Mouse (Mus musculus) stomach, postnatal 0 days (tissue): ENCODE results near the gene Ltk. TPM values are rescaled to one million over a fixed set of nuclear protein-coding genes. Genes with fewer than 3 reads are reported as not detected.

Experiments used
- ATAC-seq: fragments of 200-750 bp; cut with Nextera tagmentation; 2 replicates; pipeline ENCODE4 v1.8.0; 2017; ENCODE audit not compliant: low FRiP score, low TSS enrichment
- DNase-seq: peaks from one replicate; pipeline ENCODE4 v3.0.0-alpha.2; 2016; ENCODE audit warnings: low spot score
- H3K27ac ChIP-seq: fragments of 300-500 bp; sonication (generic); replicated peaks from 2 replicates; pipeline ENCODE4 v1.5.1; 2014; ENCODE audit warnings: mild to moderate bottlenecking, control low read depth
- H3K27me3 ChIP-seq: fragments of 300-500 bp; sonication (generic); 2 replicates; pipeline ENCODE4 v1.6.1; 2014; ENCODE audit warnings: low read length; ENCODE audit not compliant: control insufficient read depth, insufficient read depth
- H3K36me3 ChIP-seq: fragments of 300-500 bp; sonication (generic); 2 replicates; pipeline ENCODE4 v1.6.1; 2014; ENCODE audit warnings: low read length, mixed read lengths; ENCODE audit not compliant: control insufficient read depth, insufficient read depth
- H3K4me1 ChIP-seq: fragments of 300-500 bp; sonication (generic); replicated peaks from 2 replicates; pipeline ENCODE4 v1.6.1; 2014; ENCODE audit warnings: antibody characterized with exemption; ENCODE audit not compliant: control insufficient read depth, insufficient read depth
- H3K4me2 ChIP-seq: fragments of 300-500 bp; sonication (generic); replicated peaks from 2 replicates; pipeline ENCODE4 v1.6.1; 2014; ENCODE audit warnings: low read depth, mild to moderate bottlenecking, control low read depth, moderate library complexity
- H3K4me3 ChIP-seq: fragments of 300-500 bp; sonication (generic); 2 replicates; pipeline ENCODE4 v1.5.1; 2014; ENCODE audit warnings: low read depth, low read length, control low read depth
- H3K9ac ChIP-seq: fragments of 300-500 bp; sonication (generic); 2 replicates; pipeline ENCODE4 v1.6.1; 2014; ENCODE audit warnings: mild to moderate bottlenecking, low read length, control low read depth, mixed read lengths
- H3K9me3 ChIP-seq: fragments of 300-500 bp; sonication (generic); 2 replicates; pipeline ENCODE4 v1.6.1; 2016; ENCODE audit warnings: low read length; ENCODE audit not compliant: control insufficient read depth
- CTCF ChIP-seq: IDR thresholded peaks from 2 replicates; pipeline ENCODE4 v1.5.1; 2016; ENCODE audit warnings: antibody characterized with exemption, low read depth, mild to moderate bottlenecking, moderate library complexity
- EP300 ChIP-seq: optimal IDR thresholded peaks from 2 replicates; pipeline ENCODE3; 2016; ENCODE audit warnings: antibody characterized with exemption
- whole genome bisulfite sequencing: fragments of 180-500 bp; shearing (Covaris S2); extraction: QIAGEN DNeasy Blood & Tissue Kit; methylation state at CpG from one replicate; pipeline ENCODE4 v1.1.7; 2014; 5-methylcytosine and 5-hydroxymethylcytosine counted together
- polyA plus RNA-seq: library from polyadenylated mRNA; unstranded; fragments of >200 nt; fragmentation: Nextera tagmentation; extraction: Ambion mirVana; gene quantifications from 2 replicates; pipeline ENCODE4 v1.2.1, GENCODE M21; 2015

The Ltk gene
- polyA plus RNA-seq, result 2.2 and 2.3 TPM in 2 replicates

GRCm38 (mm10) chr2:119760251-119760650, at the start of gene Ltk:
Gene Ltk, minus strand, starts transcription at chr2:119760431.
- H3K27me3 ChIP-seq, result peaks cover 9% of the 10 kb centered on the region; the same call in 1 of the 2 replicates
- TF ChIP-seq CTCF (no peak), EP300 (no peak)

GRCm38 (mm10) chr2:119808881-119809280, 48.6 kb upstream of the Ltk start:
- no peak overlapping the region for H3K4me2 ChIP-seq
- H3K9ac ChIP-seq, result no peak overlapping the region
- H3K9me3 ChIP-seq, result no peaks in the 10 kb centered on the region
- no peak for DNase-seq
- no peak overlapping the region for H3K4me3 ChIP-seq
- no peaks in the 10 kb centered on the region for H3K27me3 ChIP-seq
- 62% methylated on average over 4 of the region's 4 CpGs for WGBS
- peaks cover 8% of the 10 kb centered on the region for H3K36me3 ChIP-seq
- ATAC-seq, result no peak
- H3K27ac ChIP-seq, result no peak overlapping the region
- TF ChIP-seq CTCF, result no peak
- TF ChIP-seq EP300, result no peak
- H3K4me1 ChIP-seq, result peaks cover 4% of the 10 kb centered on the region; the same call in 1 of the 2 replicates

More at GRCm38 (mm10) chr2:119760251-119760650, at the start of gene Ltk:
- no peak within 1 kb of the TSS for H3K27ac ChIP-seq
- WGBS, result 14% methylated on average over 9 of the region's 9 CpGs
- H3K4me3 ChIP-seq, result no peak within 1 kb of the TSS
- no peaks in the 10 kb centered on the region for H3K4me1 ChIP-seq
- H3K9me3 ChIP-seq, result no peaks in the 10 kb centered on the region
- no peak for DNase-seq
- no peaks in the 10 kb centered on the region for H3K36me3 ChIP-seq
- no peak within 1 kb of the TSS; the same call in 1 of the 2 replicates for H3K4me2 ChIP-seq
- no peak within 1 kb of the TSS for H3K9ac ChIP-seq
- peak; percentile 63 for ATAC-seq

GRCm38 (mm10) chr2:119808438-119808837, 48.2 kb upstream of the Ltk start:
- ATAC-seq (no peak), DNase-seq (no peak)
- Histone ChIP-seq H3K36me3 (peaks cover 8% of the 10 kb centered on the region), H3K9me3 (no peaks in the 10 kb centered on the region), H3K27me3 (no peaks in the 10 kb centered on the region), H3K9ac (no peak overlapping the region), H3K27ac (no peak overlapping the region), H3K4me1 (peaks cover 2% of the 10 kb centered on the region; the same call in 1 of the 2 replicates), H3K4me3 (no peak overlapping the region), H3K4me2 (no peak overlapping the region)
- 41% methylated on average over 4 of the region's 4 CpGs for WGBS
- TF ChIP-seq EP300 (no peak), CTCF (no peak)

DNA sequence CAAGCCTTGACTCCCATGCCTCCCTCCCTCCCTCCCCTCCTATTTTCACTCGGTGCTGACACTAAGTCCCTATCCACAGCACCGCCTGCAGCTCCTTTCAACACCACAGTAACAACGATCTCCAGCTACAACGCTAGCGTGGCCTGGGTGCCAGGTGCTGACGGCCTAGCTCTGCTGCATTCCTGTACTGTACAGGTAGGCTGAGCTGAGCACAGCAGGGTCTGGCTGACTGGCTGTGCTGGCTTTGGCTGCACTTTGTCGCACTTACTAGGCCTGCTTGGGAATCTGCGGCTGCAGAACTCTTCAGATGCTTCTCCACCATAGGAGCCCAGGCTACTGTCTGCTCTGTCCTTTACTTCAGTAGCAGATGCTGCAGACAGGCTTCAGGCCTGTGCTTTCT, 45.3 kb upstream of the Ltk start:
- H3K4me1 ChIP-seq, result peaks cover 7% of the 10 kb centered on the region
- H3K9ac ChIP-seq, result no peak overlapping the region

DNA sequence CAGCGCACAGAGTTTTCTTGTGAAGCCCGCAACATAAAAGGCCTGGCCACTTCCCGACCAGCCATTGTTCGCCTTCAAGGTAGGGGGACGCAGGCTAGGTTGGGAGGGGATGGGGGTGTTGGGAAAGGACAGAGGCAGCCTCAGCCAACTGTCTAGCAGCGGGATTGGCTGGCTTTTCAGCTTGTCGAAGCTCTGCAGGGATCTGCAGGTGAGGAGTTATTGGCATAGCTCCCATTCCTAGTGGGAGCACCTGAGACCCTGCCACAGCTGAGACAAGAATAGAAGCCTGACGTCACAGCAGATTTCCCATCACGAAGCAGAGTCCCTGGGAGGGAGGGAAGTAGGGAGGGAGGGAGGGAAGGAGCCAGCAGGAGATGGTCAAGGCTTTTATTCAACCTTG, 44.5 kb upstream of the Ltk start:
- 59% methylated on average over 9 of the region's 9 CpGs for WGBS
- Histone ChIP-seq H3K27ac (no peak overlapping the region), H3K9me3 (no peaks in the 10 kb centered on the region), H3K4me2 (no peak overlapping the region), H3K9ac (no peak overlapping the region), H3K36me3 (peaks cover 4% of the 10 kb centered on the region), H3K27me3 (no peaks in the 10 kb centered on the region), H3K4me1 (peaks cover 7% of the 10 kb centered on the region), H3K4me3 (no peak overlapping the region)
- no peak for ATAC-seq
- TF ChIP-seq CTCF (no peak), EP300 (no peak)
- DNase-seq, result no peak

More for the DNA sequence above, 45.3 kb upstream of the Ltk start:
- H3K27ac ChIP-seq, result no peak overlapping the region
- no peaks in the 10 kb centered on the region for H3K9me3 ChIP-seq
- peaks cover 4% of the 10 kb centered on the region for H3K36me3 ChIP-seq
- ATAC-seq (no peak), DNase-seq (no peak)
- H3K27me3 ChIP-seq, result no peaks in the 10 kb centered on the region
- no peak overlapping the region for H3K4me2 ChIP-seq
- 61% methylated on average over 7 of the region's 8 CpGs for WGBS
- TF ChIP-seq CTCF (no peak), EP300 (no peak)
- no peak overlapping the region for H3K4me3 ChIP-seq

GRCm38 (mm10) chr2:119804275-119804628, 44.0 kb upstream of the Ltk start:
- 69% methylated on average over 5 of the region's 5 CpGs for WGBS
- peaks cover 7% of the 10 kb centered on the region for H3K4me1 ChIP-seq
- H3K4me2 ChIP-seq, result no peak overlapping the region
- DNase-seq (no peak), ATAC-seq (no peak)
- peaks cover 4% of the 10 kb centered on the region for H3K36me3 ChIP-seq
- no peaks in the 10 kb centered on the region for H3K9me3 ChIP-seq
- TF ChIP-seq EP300 (no peak), CTCF (no peak)
- H3K27me3 ChIP-seq, result no peaks in the 10 kb centered on the region
- no peak overlapping the region for H3K9ac ChIP-seq
- H3K4me3 ChIP-seq, result no peak overlapping the region
- H3K27ac ChIP-seq, result no peak overlapping the region
